Mouse (Mus musculus): ENCODE measurements around the gene Gm16223. TPM values are rescaled to one million over a fixed set of nuclear protein-coding genes. Genes with fewer than 3 reads are reported as not detected.

Gene Gm16223
- polyA plus RNA-seq, 1 experiment = 0.65 TPM

GRCm38 (mm10) chr5:42175424-42175823 is 107.7 kb downstream of the Gm16223 start:
- no peaks in the 10 kb centered on the region for H3K4me1 ChIP-seq (ENCODE audit: control insufficient read depth, insufficient read depth, low read length)
- H3K27ac ChIP-seq (ENCODE audit: control insufficient read depth, insufficient read depth, low read depth, low read length, poor library complexity) = no peak overlapping the region
- TF ChIP-seq POLR2A (IDR thresholded peaks at IDR 0.05; ENCODE audit: borderline replicate concordance, control insufficient read depth, low read depth, low read length) = no peak
- H3K4me3 ChIP-seq (replicated peaks; ENCODE audit: control insufficient read depth, low read depth, low read length) = no peak overlapping the region
- WGBS = 68% methylated on average over 2 of the region's 2 CpGs

GRCm38 (mm10) chr5:42198493-42198892 is 130.7 kb downstream of the Gm16223 start:
- no peak for TF ChIP-seq CTCF (IDR thresholded peaks at IDR 0.05; ENCODE audit: control insufficient read depth, insufficient read depth, low read length)
- no peak for TF ChIP-seq POLR2A (IDR thresholded peaks at IDR 0.05; ENCODE audit: borderline replicate concordance, control insufficient read depth, low read depth, low read length)
- WGBS = 65% methylated on average over 3 of the region's 3 CpGs
- H3K27ac ChIP-seq (ENCODE audit: control insufficient read depth, insufficient read depth, low read depth, low read length, poor library complexity) = no peak overlapping the region

GRCm38 (mm10) chr5:42207456-42208122 is 139.8 kb downstream of the Gm16223 start:
- no peak overlapping the region for H3K27ac ChIP-seq (ENCODE audit: control insufficient read depth, insufficient read depth, low read depth, low read length, poor library complexity)

More at GRCm38 (mm10) chr5:42198493-42198892, 130.7 kb downstream of the Gm16223 start:
- Histone ChIP-seq H3K4me3 (replicated peaks; ENCODE audit: control insufficient read depth, low read depth, low read length) (no peak overlapping the region), H3K4me1 (ENCODE audit: control insufficient read depth, insufficient read depth, low read length) (no peaks in the 10 kb centered on the region)

GRCm38 (mm10) chr5:42211554-42212338 is 144.0 kb downstream of the Gm16223 start:
- no peak overlapping the region for H3K4me3 ChIP-seq (replicated peaks; ENCODE audit: control insufficient read depth, low read depth, low read length)
- WGBS = 62% methylated on average over 4 of the region's 4 CpGs
- H3K27ac ChIP-seq (ENCODE audit: control insufficient read depth, insufficient read depth, low read depth, low read length, poor library complexity) = no peak overlapping the region
- no peaks in the 10 kb centered on the region for H3K4me1 ChIP-seq (ENCODE audit: control insufficient read depth, insufficient read depth, low read length)
- TF ChIP-seq POLR2A (IDR thresholded peaks at IDR 0.05; ENCODE audit: borderline replicate concordance, control insufficient read depth, low read depth, low read length) (no peak), CTCF (IDR thresholded peaks at IDR 0.05; ENCODE audit: control insufficient read depth, insufficient read depth, low read length) (no peak)

More at GRCm38 (mm10) chr5:42207456-42208122, 139.8 kb downstream of the Gm16223 start:
- TF ChIP-seq POLR2A (IDR thresholded peaks at IDR 0.05; ENCODE audit: borderline replicate concordance, control insufficient read depth, low read depth, low read length) = no peak
- no peak for TF ChIP-seq CTCF (IDR thresholded peaks at IDR 0.05; ENCODE audit: control insufficient read depth, insufficient read depth, low read length)
- WGBS = 84% methylated on average over 3 of the region's 3 CpGs
- Histone ChIP-seq H3K4me3 (replicated peaks; ENCODE audit: control insufficient read depth, low read depth, low read length) (no peak overlapping the region), H3K4me1 (ENCODE audit: control insufficient read depth, insufficient read depth, low read length) (no peaks in the 10 kb centered on the region)

- no peak overlapping the region for H3K4me3 ChIP-seq (replicated peaks; ENCODE audit: control insufficient read depth, low read depth, low read length)
Observed at GRCm38 (mm10) chr5:42212353-42212752, 144.6 kb downstream of the Gm16223 start.

GRCm38 (mm10) chr5:42224840-42225239 is 157.1 kb downstream of the Gm16223 start:
- H3K4me3 ChIP-seq (replicated peaks; ENCODE audit: control insufficient read depth, low read depth, low read length) = no peak overlapping the region
- TF ChIP-seq POLR2A (IDR thresholded peaks at IDR 0.05; ENCODE audit: borderline replicate concordance, control insufficient read depth, low read depth, low read length) = no peak
- TF ChIP-seq CTCF (IDR thresholded peaks at IDR 0.05; ENCODE audit: control insufficient read depth, insufficient read depth, low read length) = no peak
- H3K27ac ChIP-seq (ENCODE audit: control insufficient read depth, insufficient read depth, low read depth, low read length, poor library complexity) = no peak overlapping the region
- no peaks in the 10 kb centered on the region for H3K4me1 ChIP-seq (ENCODE audit: control insufficient read depth, insufficient read depth, low read length)
- WGBS = 79% methylated on average over 1 of the region's 1 CpGs

More at GRCm38 (mm10) chr5:42212353-42212752, 144.6 kb downstream of the Gm16223 start:
- no peak overlapping the region for H3K27ac ChIP-seq (ENCODE audit: control insufficient read depth, insufficient read depth, low read depth, low read length, poor library complexity)
- H3K4me1 ChIP-seq (ENCODE audit: control insufficient read depth, insufficient read depth, low read length) = no peaks in the 10 kb centered on the region
- 76% methylated on average over 4 of the region's 4 CpGs for WGBS
- TF ChIP-seq POLR2A (IDR thresholded peaks at IDR 0.05; ENCODE audit: borderline replicate concordance, control insufficient read depth, low read depth, low read length) (no peak), CTCF (IDR thresholded peaks at IDR 0.05; ENCODE audit: control insufficient read depth, insufficient read depth, low read length) (no peak)

GRCm38 (mm10) chr5:42228631-42229030 is 160.9 kb downstream of the Gm16223 start:
- no peak overlapping the region for H3K27ac ChIP-seq (ENCODE audit: control insufficient read depth, insufficient read depth, low read depth, low read length, poor library complexity)
- H3K4me1 ChIP-seq (ENCODE audit: control insufficient read depth, insufficient read depth, low read length) = no peaks in the 10 kb centered on the region
- 63% methylated on average over 2 of the region's 2 CpGs for WGBS
- TF ChIP-seq CTCF (IDR thresholded peaks at IDR 0.05; ENCODE audit: control insufficient read depth, insufficient read depth, low read length) (no peak), POLR2A (IDR thresholded peaks at IDR 0.05; ENCODE audit: borderline replicate concordance, control insufficient read depth, low read depth, low read length) (no peak)
- no peak overlapping the region for H3K4me3 ChIP-seq (replicated peaks; ENCODE audit: control insufficient read depth, low read depth, low read length)

- no peak for TF ChIP-seq CTCF (IDR thresholded peaks at IDR 0.05; ENCODE audit: control insufficient read depth, insufficient read depth, low read length)
- TF ChIP-seq POLR2A (IDR thresholded peaks at IDR 0.05; ENCODE audit: borderline replicate concordance, control insufficient read depth, low read depth, low read length) = no peak
- no peaks in the 10 kb centered on the region for H3K4me1 ChIP-seq (ENCODE audit: control insufficient read depth, insufficient read depth, low read length)
- WGBS = 81% methylated on average over 5 of the region's 5 CpGs
- H3K4me3 ChIP-seq (replicated peaks; ENCODE audit: control insufficient read depth, low read depth, low read length) = no peak overlapping the region
- no peak overlapping the region for H3K27ac ChIP-seq (ENCODE audit: control insufficient read depth, insufficient read depth, low read depth, low read length, poor library complexity)
Observed at GRCm38 (mm10) chr5:42239291-42239690, 171.5 kb downstream of the Gm16223 start.
